Mouse (Mus musculus) testis, adult 2 months (tissue): ENCODE results near the gene Slc24a3. TPM values are rescaled to one million over a fixed set of nuclear protein-coding genes. Genes with fewer than 3 reads are reported as not detected.

ENCODE experiments used
- H3K27ac ChIP-seq: fragments of 200-500 bp; 2 replicates; pipeline ENCODE4 v1.5.1; 2012; ENCODE audit warnings: low read depth, low read length; ENCODE audit not compliant: control insufficient read depth, insufficient read depth
- H3K27me3 ChIP-seq: fragments of 200-500 bp; 2 replicates; pipeline ENCODE4 v1.6.1; 2012; ENCODE audit warnings: mild to moderate bottlenecking, low read length, moderate library complexity; ENCODE audit not compliant: control insufficient read depth, insufficient read depth
- H3K36me3 ChIP-seq: fragments of 200-500 bp; 2 replicates; pipeline ENCODE4 v1.6.1; 2012; ENCODE audit warnings: mild to moderate bottlenecking, low read length; ENCODE audit not compliant: control insufficient read depth, insufficient read depth
- H3K4me1 ChIP-seq: fragments of 200-500 bp; 2 replicates; pipeline ENCODE4 v1.6.1; 2012; ENCODE audit warnings: low read length; ENCODE audit not compliant: control insufficient read depth, insufficient read depth
- H3K4me3 ChIP-seq: fragments of 200-500 bp; 2 replicates; pipeline ENCODE4 v1.5.1; 2012; ENCODE audit warnings: low read depth, mild to moderate bottlenecking, low read length, moderate library complexity, mixed read lengths; ENCODE audit not compliant: control insufficient read depth
- CTCF ChIP-seq: fragments of 200-500 bp; IDR thresholded peaks from 2 replicates; pipeline ENCODE4 v1.5.1; 2012; ENCODE audit warnings: low read depth, mild to moderate bottlenecking, inconsistent platforms, low read length, moderate library complexity; ENCODE audit not compliant: control insufficient read depth, insufficient read depth, insufficient replicate concordance
- POLR2A ChIP-seq: fragments of 200-500 bp; IDR thresholded peaks from 2 replicates; pipeline ENCODE4 v1.6.1; 2012; ENCODE audit warnings: low read depth, mild to moderate bottlenecking, inconsistent platforms, low read length, moderate library complexity; ENCODE audit not compliant: control insufficient read depth
- polyA plus RNA-seq: library from polyadenylated mRNA; depleted of rRNA; stranded (reverse); fragments of >200 nt; gene quantifications from 2 replicates; pipeline ENCODE4 v1.2.3, GENCODE M21; 2012

Slc24a3 gene
- polyA plus RNA-seq, 1 experiment = 9.3 TPM

DNA sequence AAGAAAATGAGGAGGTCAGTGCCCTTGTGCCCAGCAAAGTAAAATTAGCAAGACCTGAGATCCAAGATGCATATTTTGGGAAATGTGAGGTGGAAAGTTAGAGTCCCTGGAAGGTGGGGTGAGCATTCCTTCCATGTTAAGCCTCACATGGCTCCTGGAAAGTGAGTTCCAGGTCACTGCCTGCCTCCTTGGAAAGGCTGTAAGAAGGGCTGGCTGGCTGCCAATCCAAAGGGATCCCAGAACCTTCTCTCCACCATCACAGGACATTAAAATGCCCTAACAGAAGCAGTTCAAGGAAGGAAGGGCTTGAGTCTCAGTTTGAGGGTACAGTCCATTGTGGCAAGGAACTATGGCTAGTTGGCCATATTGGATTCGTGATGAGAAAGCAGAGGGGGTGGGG is 359.6 kb downstream of the Slc24a3 start:
- TF ChIP-seq CTCF = no peak
- no peak for TF ChIP-seq POLR2A
- H3K4me3 ChIP-seq = no peak overlapping the region
- H3K27me3 ChIP-seq = no peaks in the 10 kb centered on the region
- no peaks in the 10 kb centered on the region for H3K36me3 ChIP-seq
- H3K4me1 ChIP-seq = no peaks in the 10 kb centered on the region
- H3K27ac ChIP-seq = no peak overlapping the region

- no peaks in the 10 kb centered on the region for H3K36me3 ChIP-seq
- no peak overlapping the region for H3K27ac ChIP-seq
- no peaks in the 10 kb centered on the region for H3K27me3 ChIP-seq
- TF ChIP-seq CTCF (no peak), POLR2A (no peak)
- no peaks in the 10 kb centered on the region for H3K4me1 ChIP-seq
- H3K4me3 ChIP-seq = no peak overlapping the region
These were observed 363.4 kb downstream of the Slc24a3 start for GRCm38 (mm10) chr2:145530941-145531353.

- Histone ChIP-seq H3K27ac (no peak overlapping the region), H3K4me3 (no peak overlapping the region), H3K27me3 (no peaks in the 10 kb centered on the region), H3K4me1 (no peaks in the 10 kb centered on the region), H3K36me3 (no peaks in the 10 kb centered on the region)
- TF ChIP-seq CTCF = no peak
These were observed 365.5 kb downstream of the Slc24a3 start for GRCm38 (mm10) chr2:145533086-145533485.

DNA sequence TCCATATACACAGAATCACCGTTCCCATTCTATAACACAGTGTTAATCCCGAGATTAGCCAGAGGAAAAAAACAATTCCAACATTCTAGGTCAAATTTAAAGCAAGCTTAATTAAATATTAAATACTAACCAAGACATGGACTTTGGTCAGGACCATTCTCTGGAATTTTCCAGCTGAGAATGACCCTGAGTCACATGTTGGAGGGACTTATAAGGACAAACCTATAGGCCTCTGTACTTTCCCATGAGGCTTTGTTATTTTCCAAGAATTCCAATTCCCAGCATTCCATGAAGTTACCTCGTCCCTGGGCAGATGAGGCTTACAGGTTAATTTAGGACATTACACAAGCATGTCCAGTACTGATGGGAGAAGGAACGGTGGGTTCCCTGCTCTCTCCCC is 367.8 kb downstream of the Slc24a3 start:
- Histone ChIP-seq H3K4me3 (no peak overlapping the region), H3K4me1 (no peaks in the 10 kb centered on the region), H3K27me3 (no peaks in the 10 kb centered on the region), H3K27ac (no peak overlapping the region), H3K36me3 (no peaks in the 10 kb centered on the region)
- no peak for TF ChIP-seq CTCF
- TF ChIP-seq POLR2A = no peak

DNA sequence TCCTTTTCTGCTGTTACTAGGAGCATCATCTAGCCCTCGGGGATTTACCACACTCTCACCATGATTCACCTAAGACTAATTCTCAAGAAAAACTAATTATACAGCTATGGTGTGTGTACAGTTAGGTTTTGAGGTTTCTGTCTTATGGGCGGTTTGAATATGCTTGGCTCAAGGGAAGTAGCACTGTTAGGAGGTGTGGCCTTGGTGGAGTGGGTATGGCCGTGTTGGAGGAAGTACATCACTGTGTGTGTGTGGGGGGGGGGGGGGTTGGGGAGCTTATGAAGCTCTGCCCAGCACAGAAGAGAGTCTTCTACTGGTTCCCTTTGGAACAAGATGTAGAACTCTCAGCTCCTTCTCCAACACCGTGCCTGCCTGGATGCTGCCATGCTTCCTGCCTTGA is 368.2 kb downstream of the Slc24a3 start:
- Histone ChIP-seq H3K36me3 (no peaks in the 10 kb centered on the region), H3K27me3 (no peaks in the 10 kb centered on the region), H3K4me1 (no peaks in the 10 kb centered on the region), H3K4me3 (no peak overlapping the region), H3K27ac (no peak overlapping the region)
- TF ChIP-seq POLR2A = no peak
- TF ChIP-seq CTCF = no peak

GRCm38 (mm10) chr2:145536986-145537385 is 369.4 kb downstream of the Slc24a3 start:
- Histone ChIP-seq H3K36me3 (no peaks in the 10 kb centered on the region), H3K4me3 (no peak overlapping the region), H3K27me3 (no peaks in the 10 kb centered on the region), H3K27ac (no peak overlapping the region), H3K4me1 (no peaks in the 10 kb centered on the region)
- no peak for TF ChIP-seq POLR2A
- TF ChIP-seq CTCF = no peak

DNA sequence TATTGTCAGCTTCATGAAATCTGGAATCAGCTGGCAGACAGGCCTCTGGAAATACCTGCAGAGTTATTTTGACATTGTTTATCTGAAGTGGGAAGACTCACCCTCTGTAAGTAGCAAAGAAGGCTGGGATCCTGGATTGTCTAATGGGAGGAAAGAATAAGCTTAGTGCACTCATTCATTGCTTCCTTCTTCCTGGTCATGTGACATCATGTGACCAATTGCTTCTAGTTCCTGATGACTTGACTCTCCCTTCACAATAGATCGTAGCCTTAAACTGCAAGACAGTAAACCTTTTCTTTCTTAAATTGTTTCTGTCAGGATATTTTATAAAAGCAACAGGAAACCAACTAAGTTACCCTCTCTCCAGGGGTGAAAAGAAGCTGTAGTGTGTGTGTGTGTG is 374.1 kb downstream of the Slc24a3 start:
- Histone ChIP-seq H3K4me3 (no peak overlapping the region), H3K27me3 (no peaks in the 10 kb centered on the region), H3K4me1 (no peaks in the 10 kb centered on the region), H3K27ac (no peak overlapping the region), H3K36me3 (no peaks in the 10 kb centered on the region)
- TF ChIP-seq CTCF (no peak), POLR2A (no peak)

- Histone ChIP-seq H3K27me3 (no peaks in the 10 kb centered on the region), H3K36me3 (no peaks in the 10 kb centered on the region), H3K4me3 (no peak overlapping the region), H3K4me1 (no peaks in the 10 kb centered on the region), H3K27ac (no peak overlapping the region)
- no peak for TF ChIP-seq CTCF
- TF ChIP-seq POLR2A = no peak
These were observed 378.5 kb downstream of the Slc24a3 start for GRCm38 (mm10) chr2:145546071-145546470.
